Mouse (Mus musculus) embryonic facial prominence, embryonic 13.5 days (tissue): ENCODE data around the gene Gm12253. TPM values are rescaled to one million over a fixed set of nuclear protein-coding genes. Genes with fewer than 3 reads are reported as not detected.

Experiments used
- ATAC-seq: fragments of 200-750 bp; cut with Nextera tagmentation; 2 replicates; pipeline ENCODE4 v1.8.0; 2017; ENCODE audit warnings: low read depth; ENCODE audit not compliant: insufficient number of reproducible peaks, insufficient read depth, low FRiP score, low TSS enrichment
- H3K27ac ChIP-seq: fragments of 300-500 bp; sonication (generic); 2 replicates; pipeline ENCODE4 v1.5.1; 2015; ENCODE audit warnings: moderate library complexity, mild to moderate bottlenecking, inconsistent platforms
- H3K27me3 ChIP-seq: fragments of 300-500 bp; sonication (generic); 2 replicates; pipeline ENCODE4 v1.6.1; 2015; ENCODE audit warnings: mild to moderate bottlenecking, inconsistent platforms
- H3K36me3 ChIP-seq: fragments of 300-500 bp; sonication (generic); 2 replicates; pipeline ENCODE4 v1.6.1; 2015; ENCODE audit warnings: mild to moderate bottlenecking, inconsistent platforms
- H3K4me1 ChIP-seq: fragments of 300-500 bp; sonication (generic); 2 replicates; pipeline ENCODE4 v1.6.1; 2015; ENCODE audit warnings: inconsistent platforms
- H3K4me2 ChIP-seq: fragments of 300-500 bp; sonication (generic); 2 replicates; pipeline ENCODE4 v1.6.1; 2015; ENCODE audit warnings: moderate library complexity, mild to moderate bottlenecking, inconsistent platforms
- H3K4me3 ChIP-seq: fragments of 300-500 bp; sonication (generic); 2 replicates; pipeline ENCODE4 v1.5.1; 2015; ENCODE audit warnings: mild to moderate bottlenecking, inconsistent platforms
- H3K9ac ChIP-seq: fragments of 300-500 bp; sonication (generic); 2 replicates; pipeline ENCODE4 v1.6.1; 2015; ENCODE audit warnings: mild to moderate bottlenecking, inconsistent platforms
- H3K9me3 ChIP-seq: fragments of 300-500 bp; sonication (generic); 2 replicates; pipeline ENCODE4 v1.6.1; 2016; ENCODE audit warnings: inconsistent platforms
- WGBS: fragments of 180-500 bp; shearing (Covaris S2); methylation state at CpG from one replicate; pipeline ENCODE4 v1.1.7; 2015; ENCODE audit warnings: mixed read lengths; 5-methylcytosine and 5-hydroxymethylcytosine counted together
- polyA plus RNA-seq: library from polyadenylated mRNA; unstranded; fragments of >200 nt; fragmentation: Nextera tagmentation; extraction: Ambion mirVana; gene quantifications from 2 replicates; pipeline ENCODE4 v1.2.1, GENCODE M21; 2015

The Gm12253 gene
- not detected in 2 replicates for polyA plus RNA-seq

DNA sequence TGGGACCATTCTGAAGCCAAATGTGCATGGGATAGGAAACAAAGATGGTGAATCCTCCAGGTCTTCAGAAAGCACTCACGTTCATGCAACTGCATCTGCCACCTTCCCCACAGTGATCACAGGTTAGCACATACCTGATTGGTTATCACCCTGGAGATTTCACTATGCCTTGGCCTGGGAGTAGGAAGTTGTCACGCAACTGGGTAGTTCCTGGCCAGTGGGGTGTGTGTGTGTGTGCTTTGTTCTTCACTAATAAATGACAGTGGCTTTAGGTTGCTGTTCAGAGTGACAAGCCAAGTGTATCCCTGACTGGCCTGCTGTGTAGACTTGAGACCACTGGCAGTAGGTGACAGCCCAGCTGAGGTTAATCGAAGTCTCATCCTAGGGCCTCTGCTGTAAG lies at the start of gene Gm12253:
Gm12253 (plus strand) TSS at position 301 of the 400 bp plus-strand sequence.
- Histone ChIP-seq H3K27me3 (no peaks in the 10 kb centered on the region), H3K27ac (no peak within 1 kb of the TSS), H3K9ac (no peak within 1 kb of the TSS), H3K36me3 (no peaks in the 10 kb centered on the region), H3K4me2 (no peak within 1 kb of the TSS), H3K9me3 (no peaks in the 10 kb centered on the region), H3K4me1 (peaks cover 13% of the 10 kb centered on the region), H3K4me3 (no peak within 1 kb of the TSS)
- no peak for ATAC-seq
- 83% methylated on average over 3 of the region's 3 CpGs for WGBS

DNA sequence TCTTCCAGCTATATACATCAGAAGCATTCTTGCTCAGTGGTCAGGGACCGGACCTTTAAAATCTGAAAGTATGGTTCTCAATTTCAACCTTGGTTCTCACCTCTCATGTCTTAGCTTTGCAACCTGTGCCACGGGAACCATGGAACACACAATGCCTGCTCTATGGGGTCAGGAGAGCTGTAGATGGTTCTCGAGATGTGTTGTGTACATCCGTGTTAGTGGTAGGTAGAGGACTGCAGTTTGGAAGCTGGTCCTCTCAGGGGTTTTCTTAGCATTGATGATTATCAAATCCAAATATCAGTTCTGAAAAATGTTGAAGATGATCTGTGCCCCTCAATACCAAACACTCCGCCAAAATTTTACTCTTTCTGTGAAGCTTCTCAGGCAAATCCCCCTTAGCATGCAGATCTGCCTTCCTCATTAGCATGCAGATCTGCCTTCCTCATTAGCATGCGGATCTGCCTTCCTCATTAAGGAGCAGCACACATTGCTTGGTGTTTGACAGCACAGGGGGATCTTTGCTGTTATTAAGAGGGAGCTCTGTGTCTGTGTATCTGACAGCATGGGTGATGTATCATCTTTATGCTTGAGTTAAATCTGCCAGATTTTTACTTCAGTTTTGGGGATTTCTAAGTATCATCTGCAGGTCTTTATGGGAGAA lies 32.2 kb upstream of the Gm12253 start:
- Histone ChIP-seq H3K9me3 (no peaks in the 10 kb centered on the region), H3K4me2 (no peak overlapping the region), H3K4me1 (no peaks in the 10 kb centered on the region), H3K27ac (no peak overlapping the region), H3K27me3 (no peaks in the 10 kb centered on the region), H3K36me3 (no peaks in the 10 kb centered on the region), H3K4me3 (no peak overlapping the region), H3K9ac (no peak overlapping the region)
- WGBS = 55% methylated on average over 6 of the region's 6 CpGs
- ATAC-seq = no peak

DNA sequence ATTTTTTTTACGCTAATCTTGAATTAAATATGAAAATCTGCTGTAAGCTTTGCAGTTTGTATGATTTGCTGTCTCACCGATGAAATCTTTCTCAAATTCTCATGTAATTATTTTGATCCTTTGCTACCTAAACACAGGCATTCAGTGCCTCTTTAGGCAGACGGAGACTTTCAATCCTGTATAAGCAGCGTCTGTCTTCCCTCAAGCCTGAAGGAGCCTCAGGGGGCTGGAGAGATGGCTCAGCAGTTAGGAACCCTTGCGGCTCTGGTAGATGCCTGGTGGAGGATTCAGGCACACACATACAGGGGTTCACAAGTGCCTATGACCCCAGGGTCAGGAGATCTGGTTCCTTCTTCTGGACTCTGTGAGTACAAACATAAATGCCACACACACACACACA lies 31.7 kb upstream of the Gm12253 start:
- Histone ChIP-seq H3K36me3 (no peaks in the 10 kb centered on the region), H3K27me3 (no peaks in the 10 kb centered on the region), H3K4me1 (no peaks in the 10 kb centered on the region), H3K27ac (no peak overlapping the region), H3K4me3 (no peak overlapping the region), H3K9ac (no peak overlapping the region), H3K4me2 (no peak overlapping the region), H3K9me3 (no peaks in the 10 kb centered on the region)
- no peak for ATAC-seq
- 44% methylated on average over 5 of the region's 5 CpGs for WGBS

DNA sequence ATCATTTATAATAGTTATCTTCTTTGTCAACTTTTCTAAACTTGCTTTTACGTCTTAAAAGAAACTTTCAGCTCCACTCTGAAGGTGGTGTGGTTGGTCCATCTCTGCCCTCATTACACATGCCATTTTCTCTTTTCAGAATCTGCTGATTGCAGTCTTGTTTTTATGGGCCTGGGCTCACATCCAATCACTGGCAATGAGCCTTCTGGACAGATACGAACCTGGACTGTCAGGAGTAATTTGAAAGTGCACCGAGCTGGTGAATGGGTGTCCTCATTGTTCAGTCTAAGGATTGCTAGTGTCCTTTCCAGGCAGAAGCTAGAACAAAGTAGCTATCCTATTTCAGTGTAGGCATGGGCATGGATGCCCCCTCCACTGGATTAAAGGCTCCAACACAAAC lies 24.3 kb upstream of the Gm12253 start:
- Histone ChIP-seq H3K4me1 (no peaks in the 10 kb centered on the region), H3K27me3 (no peaks in the 10 kb centered on the region), H3K27ac (no peak overlapping the region), H3K4me3 (no peak overlapping the region), H3K9ac (no peak overlapping the region), H3K36me3 (no peaks in the 10 kb centered on the region), H3K4me2 (no peak overlapping the region), H3K9me3 (no peaks in the 10 kb centered on the region)
- no peak for ATAC-seq
- WGBS = 74% methylated on average over 3 of the region's 3 CpGs

DNA sequence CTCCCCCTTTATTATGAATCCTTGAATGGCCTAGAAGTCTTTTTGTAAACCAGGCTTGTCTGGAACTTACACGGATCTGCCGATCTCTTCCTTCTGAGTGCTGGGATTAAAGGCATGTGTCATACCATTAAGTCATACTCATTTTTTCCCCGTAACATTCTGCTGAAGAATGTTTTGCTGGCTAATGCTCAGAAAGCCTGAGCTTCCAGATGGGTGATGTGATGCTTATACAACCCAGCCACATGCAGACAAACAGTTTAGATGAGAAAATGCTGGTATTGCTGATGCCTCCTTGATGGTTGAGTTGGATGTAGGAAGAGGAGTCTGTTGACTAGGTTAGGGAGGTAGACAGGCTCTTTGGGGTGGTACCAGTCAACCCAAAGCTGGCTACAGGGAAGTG lies 14.0 kb upstream of the Gm12253 start:
- Histone ChIP-seq H3K9me3 (no peaks in the 10 kb centered on the region), H3K4me1 (no peaks in the 10 kb centered on the region), H3K4me3 (no peak overlapping the region), H3K9ac (no peak overlapping the region), H3K4me2 (no peak overlapping the region), H3K36me3 (no peaks in the 10 kb centered on the region), H3K27me3 (no peaks in the 10 kb centered on the region), H3K27ac (no peak overlapping the region)
- no peak for ATAC-seq
- WGBS = 74% methylated on average over 3 of the region's 3 CpGs

DNA sequence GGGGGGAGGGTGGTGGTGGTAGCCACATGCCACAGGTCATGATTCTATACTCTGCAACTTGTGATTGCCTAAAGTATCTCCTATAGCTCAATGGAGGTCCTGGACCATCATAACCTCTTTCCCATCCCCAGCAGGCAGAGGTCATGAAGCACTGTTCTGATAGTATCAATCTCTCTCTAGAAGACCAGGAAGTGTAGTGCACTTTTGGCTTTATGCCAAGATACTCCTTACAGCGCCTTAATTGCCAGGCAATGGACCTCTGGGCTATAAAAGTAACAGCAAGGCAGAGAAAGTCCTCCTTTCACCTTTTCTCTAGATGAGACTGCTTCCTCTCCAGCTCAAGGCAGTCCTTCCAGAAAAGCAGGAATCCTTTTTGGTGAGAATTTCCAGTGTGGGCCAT lies 11.5 kb upstream of the Gm12253 start, which contains the start of gene 1810065E05Rik:
1810065E05Rik (plus strand) TSS at position 297 of the 400 bp plus-strand sequence.
- Histone ChIP-seq H3K27me3 (no peaks in the 10 kb centered on the region), H3K9me3 (no peaks in the 10 kb centered on the region), H3K4me3 (no peak within 1 kb of the TSS), H3K4me1 (no peaks in the 10 kb centered on the region), H3K4me2 (no peak within 1 kb of the TSS), H3K27ac (no peak within 1 kb of the TSS), H3K36me3 (no peaks in the 10 kb centered on the region), H3K9ac (no peak within 1 kb of the TSS)
- no peak for ATAC-seq
- 71% methylated on average over 1 of the region's 1 CpGs for WGBS

DNA sequence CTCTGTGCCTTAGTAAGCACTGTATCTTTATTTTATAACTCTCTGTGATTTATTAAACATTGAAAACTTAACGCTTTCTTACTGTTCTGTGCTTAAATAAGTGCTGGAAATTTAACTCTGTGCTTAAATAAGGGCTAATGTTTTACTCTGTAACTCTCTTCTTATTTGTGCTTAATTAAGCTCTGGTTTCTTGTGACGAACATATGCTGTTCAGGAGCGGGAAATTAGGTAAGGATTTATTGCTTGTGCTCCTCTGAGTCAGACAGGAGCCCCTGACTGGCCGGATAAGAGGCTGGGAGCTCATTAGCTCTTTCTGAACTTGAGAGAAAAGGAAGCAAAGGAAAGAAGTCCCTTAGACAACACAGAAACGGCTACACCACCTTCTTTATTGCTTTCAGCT lies 5.5 kb downstream of the Gm12253 start:
- no peaks in the 10 kb centered on the region for H3K36me3 ChIP-seq
- no peak overlapping the region for H3K27ac ChIP-seq
- H3K9me3 ChIP-seq = no peaks in the 10 kb centered on the region
- H3K27me3 ChIP-seq = no peaks in the 10 kb centered on the region
- H3K4me1 ChIP-seq = no peaks in the 10 kb centered on the region
- no peak for ATAC-seq
- no peak overlapping the region for H3K9ac ChIP-seq
- WGBS = 39% methylated on average over 5 of the region's 5 CpGs
- no peak overlapping the region for H3K4me2 ChIP-seq
- no peak overlapping the region for H3K4me3 ChIP-seq

DNA sequence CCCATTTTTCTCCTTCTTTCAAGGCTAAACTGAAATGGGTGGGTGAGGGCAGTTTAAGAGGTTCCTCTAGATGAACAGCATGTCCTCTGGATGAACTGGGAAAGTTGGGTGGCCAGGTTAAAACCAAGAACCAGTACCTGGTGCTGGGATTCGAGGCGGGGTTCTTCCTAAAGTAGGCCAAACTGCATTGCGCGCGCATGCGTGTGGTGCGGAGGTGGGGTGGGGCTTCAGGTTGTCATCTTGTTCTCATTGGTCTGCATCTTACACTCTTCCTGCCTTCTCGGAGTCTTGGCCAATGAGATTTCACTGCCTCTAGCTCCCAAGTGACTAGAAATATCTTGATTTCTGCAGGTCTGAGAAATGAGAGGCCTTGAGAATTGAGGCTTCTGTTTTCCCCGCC lies 20.4 kb downstream of the Gm12253 start, which contains the start of gene Lypd9:
Lypd9 (minus strand) TSS at position 165 of the 400 bp plus-strand sequence.
- Histone ChIP-seq H3K4me1 (peaks cover 6% of the 10 kb centered on the region; the same call in 1 of the 2 replicates), H3K27ac (no peak within 1 kb of the TSS), H3K36me3 (no peaks in the 10 kb centered on the region), H3K27me3 (no peaks in the 10 kb centered on the region), H3K9me3 (peaks cover 5% of the 10 kb centered on the region; the same call in 1 of the 2 replicates), H3K4me3 (no peak within 1 kb of the TSS), H3K9ac (no peak within 1 kb of the TSS), H3K4me2 (no peak within 1 kb of the TSS)
- no peak for ATAC-seq
- WGBS = 94% methylated on average over 9 of the region's 9 CpGs

DNA sequence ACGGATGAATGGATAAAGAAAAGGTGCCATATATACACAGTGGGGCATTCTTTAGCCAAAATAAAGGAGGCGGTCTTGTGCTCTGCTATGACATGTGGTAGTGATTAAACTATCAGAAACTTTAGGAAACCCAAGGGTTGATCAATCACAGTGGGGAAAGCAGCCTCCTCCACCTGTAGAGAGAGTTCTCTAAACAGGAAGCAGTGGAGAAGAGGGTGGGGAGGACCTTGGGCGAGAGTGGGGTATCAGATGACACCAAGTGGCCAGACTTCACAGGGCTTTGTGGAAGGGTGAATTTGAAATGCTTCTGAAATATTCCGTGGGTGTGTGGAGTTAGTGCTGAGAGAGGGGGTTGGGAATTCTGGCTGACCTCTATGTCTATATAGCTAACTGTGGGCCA lies 21.2 kb downstream of the Gm12253 start:
- H3K27me3 ChIP-seq = no peaks in the 10 kb centered on the region
- no peak overlapping the region for H3K4me2 ChIP-seq
- no peak for ATAC-seq
- no peaks in the 10 kb centered on the region for H3K36me3 ChIP-seq
- H3K9ac ChIP-seq = no peak overlapping the region
- peaks cover 5% of the 10 kb centered on the region; the same call in 1 of the 2 replicates for H3K9me3 ChIP-seq
- H3K27ac ChIP-seq = no peak overlapping the region
- peaks cover 6% of the 10 kb centered on the region; the same call in 1 of the 2 replicates for H3K4me1 ChIP-seq
- 12% methylated on average over 4 of the region's 4 CpGs for whole genome bisulfite sequencing
- H3K4me3 ChIP-seq = no peak overlapping the region

DNA sequence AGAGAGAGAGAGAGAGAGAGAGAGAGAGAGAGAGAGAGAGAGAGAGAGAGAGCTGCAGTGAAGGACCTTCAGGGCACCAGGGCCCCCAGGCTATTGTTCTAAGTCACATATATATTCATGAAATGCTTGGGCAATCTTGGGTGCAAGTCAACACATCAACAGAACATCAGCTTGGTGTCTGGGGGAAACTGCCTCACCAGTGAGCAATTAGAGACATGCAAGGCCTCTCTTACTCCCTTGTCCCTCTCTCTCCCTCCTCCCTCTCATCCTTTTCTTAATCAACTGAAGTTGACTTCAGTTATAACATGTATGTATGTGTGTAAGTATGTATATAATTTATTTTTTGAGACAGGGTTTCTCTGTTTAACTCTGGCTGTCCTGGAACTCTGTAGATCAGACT lies 29.8 kb downstream of the Gm12253 start, which contains the start of gene Olfr30:
Olfr30 (minus strand) TSS at position 101 of the 400 bp plus-strand sequence.
- ATAC-seq = no peak
- Histone ChIP-seq H3K27ac (no peak within 1 kb of the TSS), H3K4me2 (no peak within 1 kb of the TSS), H3K9ac (no peak within 1 kb of the TSS), H3K36me3 (no peaks in the 10 kb centered on the region), H3K4me3 (no peak within 1 kb of the TSS), H3K27me3 (no peaks in the 10 kb centered on the region), H3K4me1 (no peaks in the 10 kb centered on the region), H3K9me3 (no peaks in the 10 kb centered on the region)
